Mouse (Mus musculus): ENCODE results near the gene Adnp. TPM values are rescaled to one million over a fixed set of nuclear protein-coding genes. Genes with fewer than 3 reads are reported as not detected.

Gene Adnp
- polyA plus RNA-seq, 1 experiment from 2014 or later, result 5.4 TPM

DNA sequence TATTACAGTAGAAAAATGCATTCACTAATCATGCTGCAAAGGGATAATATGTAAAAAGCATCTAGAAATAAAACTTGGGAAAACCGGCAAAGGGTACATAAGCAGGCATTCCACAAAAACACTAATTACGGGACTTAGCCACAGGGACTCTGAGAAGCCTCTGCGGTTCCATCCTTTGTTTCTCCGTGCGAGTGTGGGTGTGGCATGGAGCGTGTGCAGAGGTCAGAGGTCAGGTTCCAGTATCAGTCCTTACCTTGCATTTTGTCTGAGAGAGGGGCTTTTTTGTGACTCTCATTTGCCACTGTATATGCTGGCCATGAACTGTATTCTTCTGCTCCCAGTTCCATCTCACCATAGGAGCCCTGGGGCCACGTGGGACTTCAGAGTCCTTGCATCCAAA is 31.0 kb downstream of the Adnp start:
- H3K4me1 ChIP-seq (replicated peaks; ENCODE audit: control insufficient read depth, insufficient read depth, low read length), result no peaks in the 10 kb centered on the region
- no peak overlapping the region for H3K9ac ChIP-seq (ENCODE audit: low read depth, low read length)
- 0 out of 2 replicates have a peak, but pooled peaks cover 8% of the 10 kb centered on the region for H3K36me3 ChIP-seq (ENCODE audit: control insufficient read depth, insufficient read depth)
- 45% methylated on average over 7 of the region's 7 CpGs for WGBS
- TF ChIP-seq CTCF (IDR thresholded peaks at IDR 0.05; ENCODE audit: low read depth), result no peak
- no peak for ATAC-seq
- no peak overlapping the region for H3K4me2 ChIP-seq (replicated peaks; ENCODE audit: low read depth)
- no peaks in the 10 kb centered on the region for H3K27me3 ChIP-seq (replicated peaks; ENCODE audit: control insufficient read depth, insufficient read depth, low read length)
- H3K9me3 ChIP-seq (ENCODE audit: control insufficient read depth), result no peaks in the 10 kb centered on the region
- no peak overlapping the region for H3K4me3 ChIP-seq (ENCODE audit: low read depth, low read length)
- H3K27ac ChIP-seq (ENCODE audit: low read depth, low read length), result no peak overlapping the region

DNA sequence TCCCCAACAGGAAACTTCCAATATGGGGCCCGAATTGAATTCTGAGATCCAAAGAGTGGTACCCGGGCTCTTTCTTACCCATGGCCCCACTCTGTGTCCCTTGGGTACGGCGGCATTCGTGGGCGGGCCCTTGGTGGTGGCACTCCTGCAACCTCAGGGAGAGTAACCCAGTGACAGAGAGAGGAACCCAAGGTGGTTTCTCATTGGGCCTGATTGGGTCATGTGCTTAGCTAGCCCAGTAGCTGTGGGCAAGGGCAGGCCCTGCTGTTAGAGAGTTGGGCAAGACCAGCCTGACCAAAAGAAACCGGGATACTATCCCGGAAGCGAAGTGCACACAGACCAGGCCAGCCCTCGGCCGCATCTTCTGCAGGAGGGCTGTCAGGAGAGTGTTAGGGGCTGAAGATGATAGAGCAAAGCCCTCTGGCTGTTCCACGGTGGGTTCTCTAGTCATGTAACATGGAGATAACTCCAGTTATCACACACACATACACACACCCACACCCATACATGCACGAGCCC is 36.7 kb downstream of the Adnp start:
- no peak for TF ChIP-seq CTCF (IDR thresholded peaks at IDR 0.05; ENCODE audit: low read depth)
- ATAC-seq, result peak; percentile 99
- Histone ChIP-seq H3K27me3 (replicated peaks; ENCODE audit: control insufficient read depth, insufficient read depth, low read length) (no peaks in the 10 kb centered on the region), H3K4me3 (ENCODE audit: low read depth, low read length) (peak overlapping the region; percentile 13), H3K4me2 (replicated peaks; ENCODE audit: low read depth) (peak overlapping the region; percentile 62), H3K9ac (ENCODE audit: low read depth, low read length) (no peak overlapping the region), H3K4me1 (replicated peaks; ENCODE audit: control insufficient read depth, insufficient read depth, low read length) (no peaks in the 10 kb centered on the region; the same call in 1 of the 2 replicates), H3K27ac (ENCODE audit: low read depth, low read length) (peak overlapping the region; percentile 46; the same call in 1 of the 2 replicates), H3K36me3 (ENCODE audit: control insufficient read depth, insufficient read depth) (no peaks in the 10 kb centered on the region), H3K9me3 (ENCODE audit: control insufficient read depth) (no peaks in the 10 kb centered on the region)
- 14% methylated on average over 13 of the region's 13 CpGs for WGBS

DNA sequence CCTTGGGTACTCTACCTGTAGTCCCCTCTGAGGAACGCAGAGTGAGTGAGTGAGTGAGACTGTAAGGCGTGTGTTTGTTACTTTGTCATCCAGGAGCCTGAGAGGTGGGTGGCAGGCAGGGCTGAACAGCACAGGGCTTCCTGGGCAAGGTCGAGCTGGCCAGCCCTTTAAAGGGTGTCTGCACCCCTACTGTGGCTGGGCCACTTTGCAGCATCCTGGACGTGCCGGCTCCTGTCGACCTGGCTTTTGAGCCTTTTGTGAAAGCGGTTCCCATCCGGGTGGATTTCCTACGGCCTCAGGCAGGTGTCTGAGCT is 37.2 kb downstream of the Adnp start:
- WGBS, result 15% methylated on average over 9 of the region's 9 CpGs
- Histone ChIP-seq H3K36me3 (ENCODE audit: control insufficient read depth, insufficient read depth) (no peaks in the 10 kb centered on the region), H3K4me2 (replicated peaks; ENCODE audit: low read depth) (peak overlapping the region; percentile 62), H3K9ac (ENCODE audit: low read depth, low read length) (no peak overlapping the region), H3K27me3 (replicated peaks; ENCODE audit: control insufficient read depth, insufficient read depth, low read length) (no peaks in the 10 kb centered on the region), H3K9me3 (ENCODE audit: control insufficient read depth) (no peaks in the 10 kb centered on the region), H3K4me1 (replicated peaks; ENCODE audit: control insufficient read depth, insufficient read depth, low read length) (no peaks in the 10 kb centered on the region; the same call in 1 of the 2 replicates), H3K4me3 (ENCODE audit: low read depth, low read length) (peak overlapping the region; percentile 13), H3K27ac (ENCODE audit: low read depth, low read length) (peak overlapping the region; percentile 46; the same call in 1 of the 2 replicates)
- peak; percentile 10; the same call in 1 of the 2 replicates for ATAC-seq
- TF ChIP-seq CTCF (IDR thresholded peaks at IDR 0.05; ENCODE audit: low read depth), result no peak

DNA sequence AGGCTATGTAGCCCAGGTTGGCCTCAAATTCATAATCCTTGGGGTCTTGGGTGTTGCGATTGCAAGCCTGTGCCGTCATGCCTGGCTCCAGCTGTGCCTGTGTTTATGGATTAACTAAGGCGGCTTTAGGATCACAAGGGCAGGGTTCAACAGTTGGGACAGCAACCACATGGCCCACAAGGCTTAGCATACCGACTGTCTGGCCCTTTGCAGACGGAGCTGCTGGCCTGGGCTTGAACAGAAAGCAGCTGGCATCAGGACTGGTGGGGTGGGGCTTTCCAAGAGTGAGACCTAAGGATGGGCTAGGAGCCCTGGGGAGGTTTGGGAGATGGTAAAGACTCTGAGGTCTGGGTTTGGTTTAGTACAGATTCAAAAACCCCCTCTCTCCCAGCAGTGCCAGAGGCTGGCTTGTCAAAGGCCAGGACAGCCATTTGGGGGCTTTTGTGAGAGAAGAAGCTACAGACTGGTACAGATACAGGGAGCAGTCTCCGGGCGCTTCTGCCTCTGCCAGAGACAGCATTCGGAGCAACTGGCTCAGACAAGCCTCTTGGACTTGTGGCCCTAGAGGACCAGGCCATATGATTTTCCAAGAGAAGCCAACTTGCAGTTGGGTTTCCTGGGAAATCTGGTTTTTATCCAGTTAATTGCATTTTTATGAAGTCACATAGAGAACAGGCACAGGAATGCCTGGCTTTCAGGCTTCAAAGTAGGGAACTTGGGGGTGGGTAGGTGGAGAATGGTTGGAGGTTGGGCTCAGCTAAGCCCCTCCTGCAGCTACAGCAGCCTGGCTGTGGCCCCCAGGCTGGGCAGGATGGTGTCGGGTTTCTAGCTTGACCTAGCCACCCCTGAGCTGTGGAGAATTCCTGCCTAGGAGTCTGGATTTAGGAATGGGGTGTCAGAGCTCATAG is 37.8 kb downstream of the Adnp start:
- Histone ChIP-seq H3K4me2 (replicated peaks; ENCODE audit: low read depth) (peak overlapping the region; percentile 62), H3K4me3 (ENCODE audit: low read depth, low read length) (peak overlapping the region; percentile 13; the same call in 1 of the 2 replicates), H3K4me1 (replicated peaks; ENCODE audit: control insufficient read depth, insufficient read depth, low read length) (no peaks in the 10 kb centered on the region; the same call in 1 of the 2 replicates), H3K9me3 (ENCODE audit: control insufficient read depth) (no peaks in the 10 kb centered on the region), H3K27ac (ENCODE audit: low read depth, low read length) (no peak overlapping the region), H3K36me3 (ENCODE audit: control insufficient read depth, insufficient read depth) (no peaks in the 10 kb centered on the region), H3K27me3 (replicated peaks; ENCODE audit: control insufficient read depth, insufficient read depth, low read length) (no peaks in the 10 kb centered on the region), H3K9ac (ENCODE audit: low read depth, low read length) (no peak overlapping the region)
- no peak for TF ChIP-seq CTCF (IDR thresholded peaks at IDR 0.05; ENCODE audit: low read depth)
- ATAC-seq, result no peak
- 56% methylated on average over 9 of the region's 9 CpGs for WGBS

DNA sequence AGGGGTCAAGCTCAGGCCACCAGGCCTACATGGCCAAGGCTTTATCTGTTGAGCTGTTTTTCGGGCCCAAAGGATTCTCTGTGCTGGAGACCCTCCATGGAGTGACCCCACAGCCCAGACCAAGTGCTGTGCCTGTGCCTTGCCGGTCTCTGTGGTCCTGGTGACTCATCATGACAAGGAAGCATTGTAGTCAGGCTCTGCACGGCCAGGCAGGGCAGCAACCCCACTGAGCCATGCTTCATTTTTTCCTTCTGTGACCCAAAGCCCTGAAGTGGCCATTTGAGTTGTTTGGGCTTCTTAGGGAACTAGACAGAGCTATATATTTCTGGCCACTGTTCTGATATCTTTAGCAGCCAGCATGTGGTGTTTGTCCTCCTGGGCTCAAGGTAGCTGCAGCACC is 39.1 kb downstream of the Adnp start:
- no peaks in the 10 kb centered on the region for H3K27me3 ChIP-seq (replicated peaks; ENCODE audit: control insufficient read depth, insufficient read depth, low read length)
- WGBS, result 54% methylated on average over 3 of the region's 3 CpGs
- H3K4me2 ChIP-seq (replicated peaks; ENCODE audit: low read depth), result no peak overlapping the region
- no peaks in the 10 kb centered on the region for H3K36me3 ChIP-seq (ENCODE audit: control insufficient read depth, insufficient read depth)
- H3K27ac ChIP-seq (ENCODE audit: low read depth, low read length), result no peak overlapping the region
- no peak overlapping the region for H3K9ac ChIP-seq (ENCODE audit: low read depth, low read length)
- no peak for ATAC-seq
- no peaks in the 10 kb centered on the region; the same call in 1 of the 2 replicates for H3K4me1 ChIP-seq (replicated peaks; ENCODE audit: control insufficient read depth, insufficient read depth, low read length)
- H3K4me3 ChIP-seq (ENCODE audit: low read depth, low read length), result no peak overlapping the region
- no peak for TF ChIP-seq CTCF (IDR thresholded peaks at IDR 0.05; ENCODE audit: low read depth)
- H3K9me3 ChIP-seq (ENCODE audit: control insufficient read depth), result no peaks in the 10 kb centered on the region

DNA sequence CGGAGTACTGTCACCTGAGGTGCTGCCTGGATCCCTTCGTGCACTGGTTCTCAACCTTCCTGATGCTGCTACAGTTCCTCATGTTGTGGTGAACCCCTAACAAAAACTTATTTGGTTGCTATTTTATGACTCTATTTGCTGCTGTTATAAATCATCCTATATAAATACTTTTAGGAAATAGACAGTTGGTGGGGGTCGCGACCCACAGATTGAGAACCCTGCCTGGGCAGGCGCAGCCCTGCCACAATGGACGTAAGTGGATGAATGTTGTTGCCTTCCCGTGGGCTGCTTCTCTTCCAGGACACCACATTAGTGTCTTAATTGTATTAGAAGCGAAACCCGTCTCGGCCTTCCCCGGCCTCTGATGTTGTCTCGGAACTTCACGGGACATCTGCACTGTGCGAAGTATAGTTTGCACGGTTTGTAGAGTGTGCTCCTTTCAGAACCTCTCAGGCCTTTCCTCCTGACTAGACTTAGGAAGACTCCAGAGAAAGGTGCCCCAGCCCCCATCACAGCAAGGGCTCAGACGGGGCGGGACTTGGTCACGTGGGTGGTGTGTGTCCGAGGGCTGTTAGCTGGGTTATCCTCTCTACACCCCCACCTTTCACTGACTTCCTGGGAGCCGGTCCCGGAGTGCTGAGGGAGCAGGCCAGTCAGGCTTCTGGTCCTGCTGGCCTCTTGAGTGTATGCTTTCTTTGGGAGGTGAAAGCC is 40.0 kb downstream of the Adnp start:
- no peak for ATAC-seq
- H3K4me2 ChIP-seq (replicated peaks; ENCODE audit: low read depth), result no peak overlapping the region

More for the DNA sequence above, 40.0 kb downstream of the Adnp start:
- Histone ChIP-seq H3K9ac (ENCODE audit: low read depth, low read length) (no peak overlapping the region), H3K4me1 (replicated peaks; ENCODE audit: control insufficient read depth, insufficient read depth, low read length) (no peaks in the 10 kb centered on the region; the same call in none of the 2 replicates), H3K9me3 (ENCODE audit: control insufficient read depth) (no peaks in the 10 kb centered on the region), H3K27ac (ENCODE audit: low read depth, low read length) (no peak overlapping the region), H3K27me3 (replicated peaks; ENCODE audit: control insufficient read depth, insufficient read depth, low read length) (no peaks in the 10 kb centered on the region), H3K4me3 (ENCODE audit: low read depth, low read length) (no peak overlapping the region), H3K36me3 (ENCODE audit: control insufficient read depth, insufficient read depth) (no peaks in the 10 kb centered on the region)
- 42% methylated on average over 21 of the region's 21 CpGs for WGBS
- no peak for TF ChIP-seq CTCF (IDR thresholded peaks at IDR 0.05; ENCODE audit: low read depth)
